Mouse (Mus musculus): ENCODE data around the gene Grin2c. TPM values are rescaled to one million over a fixed set of nuclear protein-coding genes. Genes with fewer than 3 reads are reported as not detected.

Gene Grin2c
- polyA plus RNA-seq (2017; shearing (Covaris generic)), result not detected

GRCm38 (mm10) chr11:115267061-115267883, at the start of gene Grin2c:
Gene Grin2c (minus strand): TSS chr11:115267243.

GRCm38 (mm10) chr11:115306863-115307262, 39.8 kb upstream of the Grin2c start, which contains the start of gene Otop2:
Gene Otop2 (plus strand): TSS chr11:115307163.

GRCm38 (mm10) chr11:115297214-115297826, 30.3 kb upstream of the Grin2c start, which contains the start of gene Fads6:
Gene Fads6 (minus strand): TSS chr11:115297663.

GRCm38 (mm10) chr11:115276780-115277603, 9.9 kb upstream of the Grin2c start, which contains the start of gene Fdxr:
Gene Fdxr (minus strand): TSS chr11:115277050.

Other genes starting within 250 kb of the Grin2c start
- gene Cd300ld4, start 240.2 kb downstream of the Grin2c start, polyA plus RNA-seq (2017; shearing (Covaris generic)), result not detected
- not detected for gene Cd300ld5, start 229.5 kb downstream of the Grin2c start, polyA plus RNA-seq (2017; shearing (Covaris generic))
- gene Cd300ld3, start 218.8 kb downstream of the Grin2c start, polyA plus RNA-seq (2017; shearing (Covaris generic)), result not detected
- not detected for gene Cd300e, start 205.1 kb downstream of the Grin2c start, polyA plus RNA-seq (2017; shearing (Covaris generic))
- 45.1 TPM for gene Rab37, start 175.8 kb downstream of the Grin2c start, polyA plus RNA-seq (2017; shearing (Covaris generic))
- gene Cd300lf, start 133.3 kb downstream of the Grin2c start, polyA plus RNA-seq (2017; shearing (Covaris generic)), result 0.29 TPM
- gene Slc9a3r1, start 103.9 kb downstream of the Grin2c start, polyA plus RNA-seq (2017; shearing (Covaris generic)), result 167 TPM
- 11.7 TPM for gene Tmem104, start 79.8 kb downstream of the Grin2c start, polyA plus RNA-seq (2017; shearing (Covaris generic))
- gene Nat9, start 79.4 kb downstream of the Grin2c start, polyA plus RNA-seq (2017; shearing (Covaris generic)), result 9.5 TPM
- 16.2 TPM for gene Fdxr, start 9.8 kb upstream of the Grin2c start, polyA plus RNA-seq (2017; shearing (Covaris generic))
- gene Fads6, start 30.4 kb upstream of the Grin2c start, polyA plus RNA-seq (2017; shearing (Covaris generic)), result 0.27 TPM
- gene Otop2, start 39.9 kb upstream of the Grin2c start, polyA plus RNA-seq (2017; shearing (Covaris generic)), result not detected
- gene Ush1g, start 54.8 kb upstream of the Grin2c start, polyA plus RNA-seq (2017; shearing (Covaris generic)), result not detected
- gene Otop3, start 67.5 kb upstream of the Grin2c start, polyA plus RNA-seq (2017; shearing (Covaris generic)), result not detected
- gene Hid1, start 100.5 kb upstream of the Grin2c start, polyA plus RNA-seq (2017; shearing (Covaris generic)), result 60.2 TPM
- gene Cdr2l, start 114.7 kb upstream of the Grin2c start, polyA plus RNA-seq (2017; shearing (Covaris generic)), result 0.55 TPM
- gene Mrpl58, start 136.5 kb upstream of the Grin2c start, polyA plus RNA-seq (2017; shearing (Covaris generic)), result 102 TPM
- 486 TPM for gene Atp5h, start 152.7 kb upstream of the Grin2c start, polyA plus RNA-seq (2017; shearing (Covaris generic))
- 106 TPM for gene Kctd2, start 152.9 kb upstream of the Grin2c start, polyA plus RNA-seq (2017; shearing (Covaris generic))
- gene Trim80, start 173.3 kb upstream of the Grin2c start, polyA plus RNA-seq (2017; shearing (Covaris generic)), result not detected
- 14.1 TPM for gene Slc16a5, start 195.2 kb upstream of the Grin2c start, polyA plus RNA-seq (2017; shearing (Covaris generic))
- gene Armc7, start 208.4 kb upstream of the Grin2c start, polyA plus RNA-seq (2017; shearing (Covaris generic)), result 65.1 TPM
- 244 TPM for gene Nt5c, start 224.6 kb upstream of the Grin2c start, polyA plus RNA-seq (2017; shearing (Covaris generic))
- gene Jpt1, start 247.1 kb upstream of the Grin2c start, polyA plus RNA-seq (2017; shearing (Covaris generic)), result 310 TPM